Comparison of ENCODE assay signal across 9 mouse cellular contexts in genomic region chr10:115618288-115618856, GRCm38 (mm10). TPM values are rescaled to one million over a fixed set of nuclear protein-coding genes. Genes with fewer than 3 reads are reported as not detected.
DNase-seq lines count a peak whose midpoint lies in the region; ATAC-seq and TF ChIP-seq lines count a peak whose summit lies in the region.
"Had no signal": no experiment of that assay in that cellular context is flagged by ENCODE, and none has a peak within 500 bp of the region (broad histone marks: within the 10 kb centered on the region; RNA-seq: fewer than 3 reads in every experiment).

No protein-coding gene starts in this region.

- ATAC-seq in kidney, embryonic 15.5 days (replicated peaks; ENCODE audit: low FRiP score) = no peak
- peak; percentile 52; the same call in 1 of the 2 replicates for ATAC-seq in embryonic facial prominence, embryonic 12.5 days (ENCODE audit: insufficient number of reproducible peaks, insufficient read depth, low FRiP score, low TSS enrichment)
- ATAC-seq in intestine, postnatal 0 days = no peak
- ATAC-seq in neural tube, embryonic 14.5 days (ENCODE audit: low read depth) = peak; percentile 75

- H3K27me3 ChIP-seq in kidney, embryonic 15.5 days = peaks cover 9% of the 10 kb centered on the region; the same call in 1 of the 2 replicates
- no peaks in the 10 kb centered on the region for H3K27me3 ChIP-seq in embryonic facial prominence, embryonic 12.5 days
- H3K27me3 ChIP-seq in intestine, postnatal 0 days (replicated peaks; ENCODE audit: control insufficient read depth, insufficient read depth, low read length) = no peaks in the 10 kb centered on the region
- no peaks in the 10 kb centered on the region for H3K27me3 ChIP-seq in neural tube, embryonic 14.5 days (ENCODE audit: control insufficient read depth, insufficient read depth, low read length)

- 29% methylated on average over 15 of the region's 15 CpGs for WGBS in kidney, embryonic 15.5 days
- WGBS in embryonic facial prominence, embryonic 12.5 days = 21% methylated on average over 15 of the region's 15 CpGs
- 14% methylated on average over 15 of the region's 15 CpGs for WGBS in intestine, postnatal 0 days
- 23% methylated on average over 14 of the region's 15 CpGs for WGBS in neural tube, embryonic 14.5 days

- no peak for DNase-seq in kidney, adult 9 months
- no peak for DNase-seq in thymus, postnatal 14 days
- no peak for DNase-seq in urinary bladder, postnatal 36 days (ENCODE audit: low spot score in 2 of 2)
- DNase-seq in ovary, postnatal 10 days (ENCODE audit: low spot score) = no peak

- no peak overlapping the region for H3K27ac ChIP-seq in kidney, embryonic 15.5 days
- no peak overlapping the region for H3K27ac ChIP-seq in embryonic facial prominence, embryonic 12.5 days
- no peak overlapping the region for H3K27ac ChIP-seq in intestine, postnatal 0 days (ENCODE audit: low read depth, low read length)
- no peak overlapping the region for H3K27ac ChIP-seq in neural tube, embryonic 14.5 days (ENCODE audit: low read depth, low read length)
- H3K27ac ChIP-seq: layer of hippocampus, adult 2 months had no signal

- no peaks in the 10 kb centered on the region for H3K36me3 ChIP-seq in kidney, embryonic 15.5 days
- no peaks in the 10 kb centered on the region for H3K36me3 ChIP-seq in embryonic facial prominence, embryonic 12.5 days
- no peaks in the 10 kb centered on the region for H3K36me3 ChIP-seq in intestine, postnatal 0 days (ENCODE audit: control insufficient read depth, insufficient read depth)
- H3K36me3 ChIP-seq in neural tube, embryonic 14.5 days (ENCODE audit: control insufficient read depth, insufficient read depth, low read length) = no peaks in the 10 kb centered on the region

- H3K9ac ChIP-seq in kidney, embryonic 15.5 days = no peak overlapping the region
- 0 out of 2 replicates have a peak overlapping the region, but pooled peaks have one; percentile 24 for H3K9ac ChIP-seq in embryonic facial prominence, embryonic 12.5 days
- no peak overlapping the region for H3K9ac ChIP-seq in intestine, postnatal 0 days (ENCODE audit: low read depth, low read length)
- H3K9ac ChIP-seq in neural tube, embryonic 14.5 days (replicated peaks; ENCODE audit: low read depth, low read length) = no peak overlapping the region

- peak overlapping the region; percentile 19 for H3K4me3 ChIP-seq in kidney, embryonic 15.5 days (replicated peaks)
- H3K4me3 ChIP-seq in embryonic facial prominence, embryonic 12.5 days = peak overlapping the region; percentile 15; the same call in 1 of the 2 replicates
- 0 out of 2 replicates have a peak overlapping the region, but pooled peaks have one; percentile 13 for H3K4me3 ChIP-seq in intestine, postnatal 0 days (ENCODE audit: low read depth, low read length)
- H3K4me3 ChIP-seq in neural tube, embryonic 14.5 days (ENCODE audit: low read depth, low read length) = peak overlapping the region; percentile 20
- H3K4me3 ChIP-seq: layer of hippocampus, adult 2 months had no signal

- TF ChIP-seq CTCF in intestine, postnatal 0 days (IDR thresholded peaks at IDR 0.05; ENCODE audit: low read depth) = no peak

- H3K4me2 ChIP-seq in kidney, embryonic 15.5 days = peak overlapping the region; percentile 51
- H3K4me2 ChIP-seq in embryonic facial prominence, embryonic 12.5 days (replicated peaks) = peak overlapping the region; percentile 59
- H3K4me2 ChIP-seq in intestine, postnatal 0 days (replicated peaks; ENCODE audit: low read depth) = peak overlapping the region; percentile 49
- peak overlapping the region; percentile 56 for H3K4me2 ChIP-seq in neural tube, embryonic 14.5 days (ENCODE audit: low read depth, low read length)

- peaks cover 9% of the 10 kb centered on the region; the same call in 1 of the 2 replicates for H3K4me1 ChIP-seq in kidney, embryonic 15.5 days
- H3K4me1 ChIP-seq in embryonic facial prominence, embryonic 12.5 days = peaks cover 5% of the 10 kb centered on the region; the same call in 1 of the 2 replicates
- no peaks in the 10 kb centered on the region for H3K4me1 ChIP-seq in intestine, postnatal 0 days (replicated peaks; ENCODE audit: control insufficient read depth, insufficient read depth, low read length)
- no peaks in the 10 kb centered on the region for H3K4me1 ChIP-seq in neural tube, embryonic 14.5 days (ENCODE audit: control insufficient read depth, insufficient read depth, low read length)

- no peaks in the 10 kb centered on the region for H3K9me3 ChIP-seq in kidney, embryonic 15.5 days (replicated peaks)
- no peaks in the 10 kb centered on the region for H3K9me3 ChIP-seq in embryonic facial prominence, embryonic 12.5 days
- no peaks in the 10 kb centered on the region for H3K9me3 ChIP-seq in intestine, postnatal 0 days (ENCODE audit: control insufficient read depth)
- H3K9me3 ChIP-seq in neural tube, embryonic 14.5 days (ENCODE audit: control insufficient read depth, low read length) = no peaks in the 10 kb centered on the region

RNA-seq across cellular contexts. Expression of gene Lgr5, which starts 30.8 kb away (rescaled TPM):
- 6.9 and 7.8 TPM in 2 replicates for polyA plus RNA-seq in kidney, embryonic 15.5 days (2015; fragmentation: Nextera tagmentation; extraction: Ambion mirVana)
- polyA plus RNA-seq in embryonic facial prominence, embryonic 12.5 days (2016; fragmentation: Nextera tagmentation; extraction: Ambion mirVana) = 22.1 and 32.7 TPM in 2 replicates
- polyA plus RNA-seq in intestine, postnatal 0 days (2015; fragmentation: Nextera tagmentation; extraction: Ambion mirVana) = 2.3 and 2.5 TPM in 2 replicates
- 3.0 and 5.3 TPM in 2 replicates for polyA plus RNA-seq in neural tube, embryonic 14.5 days (2014; fragmentation: Nextera tagmentation; extraction: Ambion mirVana)

RNA-seq across cellular contexts. Expression of gene A930009A15Rik, which starts 48.6 kb away (rescaled TPM):
- 0.21 and 0.22 TPM in 2 replicates for polyA plus RNA-seq in kidney, embryonic 15.5 days (2015; fragmentation: Nextera tagmentation; extraction: Ambion mirVana)
- polyA plus RNA-seq in embryonic facial prominence, embryonic 12.5 days (2016; fragmentation: Nextera tagmentation; extraction: Ambion mirVana) = 0.31 and 0.32 TPM in 2 replicates
- polyA plus RNA-seq in intestine, postnatal 0 days (2015; fragmentation: Nextera tagmentation; extraction: Ambion mirVana) = not detected in 2 replicates
- 0.35 and 0.36 TPM in 2 replicates for polyA plus RNA-seq in neural tube, embryonic 14.5 days (2014; fragmentation: Nextera tagmentation; extraction: Ambion mirVana)

Comparison
In these comparisons a context has a peak if more than half of its experiments do, and no peak if none do; other contexts are left out.
1. ATAC-seq: peak in embryonic facial prominence, embryonic 12.5 days (single experiment) and neural tube, embryonic 14.5 days (single experiment); none in kidney, embryonic 15.5 days (single experiment) and intestine, postnatal 0 days (single experiment).
2. Peak in every context shown above with its lines, with median percentiles within 50 percentile points of each other: H3K4me2 ChIP-seq and H3K4me3 ChIP-seq.